Mouse (Mus musculus): Measurements from ENCODE around the gene Cpeb3.

DNA sequence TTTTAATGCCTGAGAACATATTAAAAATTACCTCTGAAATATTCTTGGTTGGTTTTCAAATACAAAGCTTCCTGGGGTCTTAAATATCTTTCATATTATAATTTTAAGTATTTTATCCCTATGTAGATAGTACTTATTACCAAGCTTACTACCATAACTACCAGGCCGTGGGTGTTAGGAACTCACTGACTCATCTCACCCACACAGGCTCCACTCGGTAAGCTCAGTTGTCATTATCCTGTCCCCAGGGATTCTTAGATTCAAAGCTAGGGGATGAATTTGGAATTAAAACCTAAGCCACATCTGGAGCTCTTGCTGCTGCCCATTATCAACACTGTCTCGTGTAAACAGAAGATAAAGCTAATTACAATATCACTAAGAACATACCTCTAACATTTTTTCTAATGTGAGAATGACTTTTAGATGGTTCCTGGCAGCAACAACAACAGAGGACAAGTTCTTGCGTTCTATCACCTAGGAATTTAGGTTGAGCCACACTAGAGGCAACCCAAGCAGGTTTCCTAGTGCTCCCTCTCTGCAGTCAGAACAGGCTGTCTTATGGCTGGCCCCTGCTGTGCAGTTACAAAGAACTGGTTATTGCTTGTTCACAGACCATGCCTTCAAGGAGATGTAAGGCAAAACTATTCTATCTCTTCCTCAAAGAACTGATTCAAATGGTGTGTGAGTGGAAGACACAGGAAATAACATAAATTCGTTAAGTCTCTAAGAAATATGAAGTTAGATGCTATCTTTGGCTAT lies 135.4 kb downstream of the Cpeb3 start:
- TF ChIP-seq POLR2A (IDR thresholded peaks at IDR 0.05; ENCODE audit: insufficient read length, low read depth) (no peak), REST (IDR thresholded peaks at IDR 0.05; ENCODE audit: insufficient read depth, insufficient read length) (no peak), USF1 (IDR thresholded peaks at IDR 0.05; ENCODE audit: low read depth) (no peak), MAX (IDR thresholded peaks at IDR 0.05; ENCODE audit: low read depth) (no peak)
